Mouse (Mus musculus): Measurements from ENCODE around the gene Psmb2.

- no peak for TF ChIP-seq POLR2A (IDR thresholded peaks at IDR 0.05; ENCODE audit: control insufficient read depth, extremely low read depth, insufficient read depth, low read length, poor library complexity)
- no peak for TF ChIP-seq CTCF (IDR thresholded peaks at IDR 0.05; ENCODE audit: borderline replicate concordance, control insufficient read depth, extremely low read depth, insufficient read depth, low read length, poor library complexity)
Observed at GRCm38 (mm10) chr4:126742976-126743375, 65.5 kb downstream of the Psmb2 start.

Data from thymus, adult 2 months (tissue).